Mouse (Mus musculus) small intestine, adult 2 months (tissue): ENCODE data around the gene Cpxm1.

Experiments
- CTCF ChIP-seq: fragments of 200-500 bp; IDR thresholded peaks from 2 replicates; pipeline ENCODE4 v1.5.1; 2012; ENCODE audit warnings: low read depth, mild to moderate bottlenecking, control low read depth, inconsistent platforms, low read length, moderate library complexity, mixed read lengths; ENCODE audit not compliant: insufficient replicate concordance, insufficient read length; ENCODE audit errors: extremely low read depth
- POLR2A ChIP-seq: fragments of 200-500 bp; IDR thresholded peaks from 2 replicates; pipeline ENCODE4 v1.6.1; 2012; ENCODE audit warnings: low read depth, mild to moderate bottlenecking, control low read depth, inconsistent platforms, low read length, moderate library complexity

DNA sequence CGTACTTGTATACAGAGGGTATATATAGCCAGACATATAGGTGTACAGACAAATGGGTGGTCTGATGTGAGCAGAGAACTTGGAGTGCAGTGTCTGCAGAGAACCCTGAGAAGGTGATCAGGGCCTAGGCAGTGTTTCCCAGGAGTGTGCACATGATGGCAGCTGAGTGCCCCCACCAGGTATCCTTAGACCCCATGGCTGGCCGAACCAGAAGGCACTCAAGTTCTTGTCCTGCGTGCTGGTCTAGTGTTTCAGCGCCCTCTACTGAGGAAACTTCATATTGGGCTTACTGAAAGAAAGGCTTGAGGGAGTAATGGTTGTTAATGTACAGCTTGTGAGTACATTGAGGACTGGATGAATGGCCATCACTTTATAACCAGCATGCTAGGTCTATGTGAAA is 35.8 kb upstream of the Cpxm1 start:
- TF ChIP-seq POLR2A (no peak), CTCF (peak; percentile 49; the same call in 1 of the 2 replicates)
